Mouse (Mus musculus) A20 (cell line): ENCODE data around the gene Tpd52l2.
A peak's percentile ranks its signal among the peaks of the same experiment; 100 is the strongest.

ENCODE experiments used
- DNase-seq: peaks from one replicate; pipeline ENCODE4 v3.0.0-alpha.2; 2011; ENCODE audit warnings: low read depth, low spot score

The Tpd52l2 gene

GRCm38 (mm10) chr2:181537444-181538047, 40.6 kb downstream of the Tpd52l2 start:
- DNase-seq, result no peak

GRCm38 (mm10) chr2:181541761-181542380, 44.9 kb downstream of the Tpd52l2 start:
- DNase-seq, result no peak

DNA sequence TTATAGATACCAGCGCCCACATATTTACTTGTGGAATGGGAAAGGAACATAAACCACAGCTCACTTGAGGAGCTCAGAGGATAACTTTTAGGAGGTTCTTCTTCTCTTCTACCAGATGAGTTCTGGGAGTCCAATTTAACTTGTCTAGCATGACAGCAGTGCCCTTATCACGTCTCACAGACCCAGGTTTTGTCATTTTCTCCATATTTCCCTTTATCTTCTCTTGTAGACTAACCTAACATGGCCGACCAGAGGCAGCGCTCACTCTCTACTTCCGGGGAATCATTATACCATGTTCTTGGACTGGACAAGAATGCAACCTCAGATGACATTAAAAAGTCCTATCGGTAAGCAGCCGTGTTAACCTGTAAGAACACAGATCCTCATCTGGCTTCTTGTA, 49.2 kb downstream of the Tpd52l2 start:
- DNase-seq, result no peak

DNA sequence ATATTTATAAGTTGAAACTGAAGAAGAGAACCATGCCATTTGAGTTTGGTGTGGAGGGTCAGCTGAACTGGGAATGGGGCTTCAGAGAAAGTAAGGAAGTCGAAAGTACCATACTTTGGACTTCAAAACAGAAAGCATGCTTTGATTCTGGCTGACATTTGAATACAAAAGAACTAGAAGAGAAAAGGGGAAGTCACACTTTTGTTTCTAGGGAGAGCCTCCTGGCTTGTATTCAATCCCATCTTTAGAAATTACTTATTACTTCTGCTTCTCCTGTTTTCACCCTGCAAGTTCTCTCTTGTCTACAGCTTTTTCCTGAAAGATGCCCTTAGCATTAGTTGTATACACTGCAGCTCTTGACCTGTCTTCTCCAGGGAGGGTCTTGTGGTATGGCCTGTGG, 51.3 kb downstream of the Tpd52l2 start:
- peak; percentile 37 for DNase-seq

- DNase-seq, result no peak
These were observed 51.7 kb downstream of the Tpd52l2 start for GRCm38 (mm10) chr2:181548682-181549081.

GRCm38 (mm10) chr2:181550233-181550632, 53.3 kb downstream of the Tpd52l2 start:
- DNase-seq, result no peak

- DNase-seq, result no peak
These were observed 56.8 kb downstream of the Tpd52l2 start for GRCm38 (mm10) chr2:181553772-181554171.

DNA sequence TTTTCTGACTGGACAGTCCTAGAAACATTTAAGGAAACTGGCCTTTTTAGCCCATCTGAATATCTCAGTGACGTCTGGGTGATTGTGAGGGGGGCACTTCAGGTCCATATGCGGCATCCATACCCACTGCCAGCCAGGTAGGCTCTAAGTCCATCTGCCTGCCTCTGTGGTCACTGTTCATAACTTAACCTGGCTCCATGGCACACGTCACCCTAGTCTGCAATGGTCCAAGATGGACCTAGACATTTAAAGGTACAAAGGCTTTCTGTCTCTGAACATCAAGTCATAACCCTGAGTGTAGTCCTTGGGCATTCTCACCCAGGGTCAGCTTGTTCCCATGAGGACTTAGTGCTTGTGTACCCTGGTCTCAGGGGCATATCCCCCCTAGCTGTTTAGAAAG, 70.4 kb downstream of the Tpd52l2 start:
- no peak for DNase-seq
